Mouse (Mus musculus) spleen, adult 2 months (tissue): ENCODE data around the gene Arntl.

ENCODE experiments used
- CTCF ChIP-seq: fragments of 200-500 bp; IDR thresholded peaks from 2 replicates; pipeline ENCODE4 v1.5.1; 2011; ENCODE audit warnings: mild to moderate bottlenecking, inconsistent platforms; ENCODE audit not compliant: insufficient read depth, insufficient read length, insufficient replicate concordance; ENCODE audit errors: extremely low read depth
- POLR2A ChIP-seq: fragments of 200-500 bp; IDR thresholded peaks from 2 replicates; pipeline ENCODE4 v1.6.1; 2011; ENCODE audit warnings: low read depth, low read length, inconsistent platforms

GRCm38 (mm10) chr7:113260321-113261167, 53.3 kb downstream of the Arntl start:
- TF ChIP-seq POLR2A (no peak), CTCF (no peak)
